Mouse (Mus musculus) natural killer cell, adult 2 months (primary cell): ENCODE measurements around the gene Pygm.

Experiments used
- DNase-seq, 2 experiments: peaks; one replicate each; pipeline ENCODE4 v3.0.0; 2022; ENCODE audit warnings: low spot score in 2 of 2

The Pygm gene

DNA sequence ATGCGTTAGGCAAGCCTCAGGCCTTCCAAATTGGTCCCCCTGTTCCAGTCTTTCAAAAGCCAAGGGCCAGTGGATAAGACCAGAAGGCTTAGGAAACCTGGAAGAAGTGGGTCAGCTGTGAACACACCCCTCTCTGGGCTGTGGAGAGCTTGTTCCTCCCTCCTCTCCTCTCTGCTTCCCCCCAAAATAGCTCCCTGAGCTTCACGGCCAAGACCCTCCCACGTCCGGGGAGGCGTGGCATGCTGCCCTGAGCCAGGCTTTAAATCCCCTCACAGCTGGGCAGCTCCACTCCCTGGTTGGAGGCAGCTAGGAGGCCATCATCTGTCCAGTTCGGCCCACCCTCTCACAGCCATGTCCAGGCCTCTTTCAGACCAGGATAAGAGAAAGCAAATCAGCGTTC, at the start of gene Pygm:
Gene Pygm (plus strand): TSS at position 272 of the 400 bp plus-strand sequence.
- DNase-seq = no peak

DNA sequence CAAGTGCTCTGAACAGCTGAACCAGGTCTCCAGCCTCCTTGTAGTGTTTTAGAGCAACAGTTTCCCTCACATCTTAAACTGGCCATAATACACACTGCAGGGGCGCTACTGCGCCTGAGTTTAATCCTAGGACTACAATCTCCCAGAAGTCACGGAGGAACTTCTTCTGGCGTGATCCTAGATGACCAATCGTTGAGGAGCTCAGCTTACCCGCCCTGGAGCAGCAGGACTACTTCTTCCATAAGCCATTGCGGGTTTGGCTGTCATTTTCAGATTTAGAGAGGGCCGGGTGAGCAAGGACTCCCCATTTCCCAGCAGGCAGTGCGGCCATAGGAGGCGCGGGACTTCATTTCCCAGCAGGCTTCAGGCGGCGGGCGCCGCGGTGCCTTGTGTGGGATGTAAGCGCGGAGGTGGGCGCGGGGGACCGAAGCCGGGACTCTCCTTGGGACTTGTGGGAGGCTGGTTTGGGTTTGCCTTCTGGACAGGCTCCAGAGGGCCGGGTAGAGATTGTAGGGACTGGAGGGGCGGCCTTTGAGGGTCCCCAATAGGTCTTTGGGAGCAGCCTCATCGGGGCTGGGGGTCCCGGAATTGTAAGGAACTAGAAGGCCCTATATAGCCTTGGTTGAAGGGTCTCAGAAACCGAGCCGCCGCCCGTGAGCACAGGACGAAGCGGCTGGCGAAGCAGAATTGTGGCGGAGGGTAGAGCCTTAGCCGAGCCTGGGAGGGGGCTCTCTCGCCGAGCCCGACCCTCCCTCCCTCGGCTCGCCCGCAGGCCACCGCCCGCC, 49.3 kb upstream of the Pygm start, which contains the start of gene Men1:
Gene Men1 (plus strand): TSS at position 307 of the 785 bp plus-strand sequence.
- DNase-seq = peak; percentile 82 to 84

DNA sequence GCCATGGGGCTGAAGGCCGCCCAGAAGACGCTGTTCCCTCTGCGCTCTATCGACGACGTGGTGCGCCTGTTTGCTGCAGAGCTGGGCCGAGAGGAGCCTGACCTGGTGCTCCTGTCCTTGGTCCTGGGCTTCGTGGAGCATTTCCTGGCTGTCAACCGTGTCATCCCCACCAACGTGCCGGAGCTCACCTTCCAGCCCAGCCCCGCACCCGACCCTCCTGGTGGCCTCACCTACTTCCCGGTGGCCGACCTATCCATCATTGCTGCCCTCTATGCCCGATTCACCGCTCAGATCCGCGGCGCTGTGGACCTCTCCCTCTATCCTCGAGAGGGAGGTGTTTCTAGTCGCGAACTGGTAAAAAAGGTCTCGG, 48.8 kb upstream of the Pygm start:
- no peak for DNase-seq

DNA sequence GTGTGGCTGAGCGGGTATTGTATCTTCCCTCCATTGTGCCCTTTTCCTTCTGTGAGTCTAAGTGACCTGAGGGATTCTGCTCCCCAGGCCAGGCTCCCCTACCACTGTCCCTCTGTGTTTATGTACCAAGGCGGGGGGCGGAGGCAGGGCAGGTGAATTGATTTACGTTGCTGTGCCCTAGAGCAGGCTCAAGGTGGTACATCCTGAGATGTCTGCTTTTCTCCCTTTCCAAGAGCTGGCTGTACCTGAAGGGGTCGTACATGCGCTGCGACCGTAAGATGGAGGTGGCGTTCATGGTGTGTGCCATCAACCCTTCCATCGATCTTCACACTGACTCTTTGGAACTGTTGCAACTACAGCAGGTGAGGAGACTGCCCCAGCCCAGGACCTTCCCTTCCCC, 47.3 kb upstream of the Pygm start:
- DNase-seq = no peak

DNA sequence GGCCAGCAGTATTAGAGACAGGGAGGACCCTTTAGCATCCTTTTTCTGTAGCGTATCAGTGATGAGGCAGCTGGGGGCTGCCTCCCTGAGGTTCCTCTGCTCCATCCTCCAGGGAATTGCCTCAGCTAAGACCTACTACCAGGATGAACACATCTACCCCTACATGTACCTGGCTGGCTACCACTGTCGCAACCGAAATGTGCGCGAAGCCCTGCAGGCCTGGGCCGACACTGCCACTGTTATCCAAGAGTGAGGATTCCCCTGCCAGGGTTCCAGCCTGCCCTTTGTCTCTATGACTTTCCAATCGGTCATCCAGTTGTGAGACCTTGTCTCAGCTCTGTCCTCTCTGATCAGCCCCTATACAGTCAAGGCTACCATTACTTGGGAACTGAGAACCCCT, 46.0 kb upstream of the Pygm start:
- no peak for DNase-seq

DNA sequence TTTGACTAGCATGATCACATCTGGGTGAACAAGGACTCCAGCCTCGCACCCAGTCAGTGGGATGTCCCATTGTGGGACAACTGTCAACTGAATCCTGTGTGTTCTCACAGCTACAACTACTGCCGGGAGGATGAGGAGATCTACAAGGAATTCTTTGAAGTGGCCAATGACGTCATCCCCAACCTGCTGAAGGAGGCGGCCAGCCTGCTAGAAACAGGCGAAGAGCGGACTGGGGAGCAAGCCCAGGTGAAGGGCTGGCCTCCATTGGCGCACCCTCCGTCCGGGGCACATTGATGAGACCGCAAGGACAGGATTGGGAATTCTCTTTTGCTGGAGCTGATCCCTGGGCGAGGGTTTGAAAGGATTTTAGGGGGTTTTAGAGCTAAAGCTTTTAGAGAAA, 45.5 kb upstream of the Pygm start:
- DNase-seq = no peak

DNA sequence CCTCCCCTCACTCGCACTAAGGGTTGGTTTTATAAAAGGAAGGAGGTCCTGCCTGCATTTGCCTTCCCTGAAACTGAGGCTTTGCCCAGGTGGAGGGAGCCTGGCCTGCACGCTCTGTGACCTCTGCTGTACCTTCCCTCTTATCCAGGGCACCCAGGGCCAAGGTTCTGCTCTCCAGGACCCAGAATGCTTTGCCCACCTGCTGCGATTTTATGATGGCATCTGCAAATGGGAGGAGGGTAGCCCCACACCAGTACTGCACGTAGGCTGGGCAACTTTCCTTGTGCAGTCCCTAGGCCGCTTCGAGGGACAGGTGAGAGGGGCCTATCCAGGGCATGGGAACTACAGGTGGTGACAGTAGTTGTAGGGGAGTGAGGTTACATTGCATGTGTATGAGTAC, 45.0 kb upstream of the Pygm start:
- no peak for DNase-seq

DNA sequence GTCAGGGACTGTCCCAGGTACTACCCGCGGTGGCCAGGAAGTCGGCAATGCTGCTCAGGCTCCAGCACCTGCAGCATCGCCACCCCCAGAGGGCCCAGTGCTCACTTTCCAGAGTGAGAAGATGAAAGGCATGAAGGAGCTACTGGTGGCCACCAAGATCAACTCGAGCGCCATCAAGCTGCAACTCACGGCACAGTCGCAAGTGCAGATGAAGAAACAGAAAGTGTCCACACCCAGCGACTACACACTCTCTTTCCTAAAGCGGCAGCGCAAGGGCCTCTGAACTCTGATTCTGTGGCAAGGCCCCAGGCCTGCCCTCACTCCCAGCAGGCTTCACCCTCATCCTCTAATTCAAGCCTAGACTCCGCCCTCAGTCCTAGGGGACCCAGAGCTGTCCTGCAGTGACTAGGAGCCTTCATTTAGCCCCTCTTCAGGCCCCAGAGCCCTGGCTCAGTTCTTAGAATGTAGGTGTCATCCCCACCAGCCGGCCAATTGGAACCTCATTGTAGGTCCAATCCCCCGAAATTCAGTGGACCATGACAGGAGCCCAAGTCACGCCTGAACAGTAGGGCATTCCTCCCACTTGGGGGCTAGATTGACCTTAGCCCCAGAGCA, 44.2 kb upstream of the Pygm start:
- DNase-seq = peak; percentile 60 to 77

DNA sequence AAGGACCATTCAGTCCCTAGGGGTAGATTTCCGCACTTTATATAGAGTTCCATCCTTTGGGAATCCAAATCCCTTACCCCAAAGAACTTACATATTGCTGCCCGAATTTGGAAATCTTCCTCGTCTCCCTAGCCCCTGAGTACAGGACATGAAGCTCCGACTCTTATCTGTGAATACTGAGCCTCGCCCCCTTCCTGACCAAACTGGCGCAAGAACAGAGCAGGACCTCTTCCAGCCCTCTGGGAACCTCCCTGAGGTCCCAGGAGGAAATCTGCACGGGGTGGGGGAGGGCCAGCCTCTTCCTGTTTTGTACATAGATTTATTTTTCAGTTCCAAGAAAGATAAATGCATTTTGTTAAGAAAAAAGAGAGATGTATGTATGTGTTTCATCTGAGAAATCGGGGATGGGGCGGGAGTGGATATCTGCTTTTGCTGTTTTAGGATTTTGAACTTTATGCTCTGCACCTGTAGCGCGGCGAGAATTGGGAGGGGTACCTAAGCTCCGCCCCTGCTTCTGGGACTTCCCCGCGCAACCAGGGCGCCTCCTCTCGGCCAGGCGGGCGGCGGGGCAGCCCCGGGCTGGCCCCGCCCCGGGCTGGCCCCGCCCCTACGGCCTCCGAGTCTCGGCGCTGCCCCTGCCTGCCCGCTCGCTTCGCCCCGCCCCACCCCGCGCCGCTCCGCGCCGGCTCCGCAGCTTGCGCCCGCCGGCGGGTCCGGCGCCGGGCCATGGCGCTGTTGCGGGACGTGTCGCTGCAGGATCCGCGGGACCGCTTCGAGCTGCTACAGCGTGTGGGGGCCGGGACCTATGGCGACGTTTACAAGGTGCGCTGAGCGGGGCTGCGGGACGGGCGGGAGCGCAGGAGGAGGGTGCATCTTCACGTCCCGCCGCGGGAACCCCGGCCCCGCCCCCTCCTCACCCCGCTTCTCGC, 43.4 kb upstream of the Pygm start, which contains the start of gene Map4k2:
Gene Map4k2 (plus strand): TSS at position 612 of the 929 bp plus-strand sequence.
- peak; percentile 81 to 88 for DNase-seq

DNA sequence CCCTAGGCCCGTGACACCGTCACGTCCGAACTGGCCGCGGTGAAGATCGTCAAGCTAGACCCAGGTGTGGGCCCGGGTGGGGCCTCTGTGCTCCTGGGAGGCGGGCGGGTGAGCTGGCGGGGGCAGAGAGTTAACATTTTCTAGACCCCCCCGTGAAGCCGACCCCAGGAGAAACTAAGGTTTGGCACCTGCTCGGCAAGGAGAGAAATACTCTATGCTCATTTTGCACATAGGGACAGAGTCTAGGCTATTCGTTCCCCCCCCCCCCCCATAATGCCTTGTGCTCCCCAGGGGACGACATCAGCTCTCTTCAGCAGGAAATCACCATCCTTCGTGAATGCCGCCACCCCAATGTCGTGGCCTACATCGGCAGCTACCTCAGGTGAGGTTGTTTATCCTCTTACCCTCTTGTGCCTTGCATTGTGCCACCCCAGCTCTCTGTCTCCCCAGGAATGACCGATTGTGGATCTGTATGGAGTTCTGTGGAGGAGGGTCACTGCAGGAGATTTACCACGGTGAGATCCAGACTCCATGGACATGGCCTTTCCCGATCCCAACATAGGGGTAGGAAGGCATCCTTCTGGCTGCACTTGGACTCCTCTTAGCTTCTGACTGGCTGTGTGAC, 42.6 kb upstream of the Pygm start:
- peak in 1 of 2 experiments; percentile 27 for DNase-seq

DNA sequence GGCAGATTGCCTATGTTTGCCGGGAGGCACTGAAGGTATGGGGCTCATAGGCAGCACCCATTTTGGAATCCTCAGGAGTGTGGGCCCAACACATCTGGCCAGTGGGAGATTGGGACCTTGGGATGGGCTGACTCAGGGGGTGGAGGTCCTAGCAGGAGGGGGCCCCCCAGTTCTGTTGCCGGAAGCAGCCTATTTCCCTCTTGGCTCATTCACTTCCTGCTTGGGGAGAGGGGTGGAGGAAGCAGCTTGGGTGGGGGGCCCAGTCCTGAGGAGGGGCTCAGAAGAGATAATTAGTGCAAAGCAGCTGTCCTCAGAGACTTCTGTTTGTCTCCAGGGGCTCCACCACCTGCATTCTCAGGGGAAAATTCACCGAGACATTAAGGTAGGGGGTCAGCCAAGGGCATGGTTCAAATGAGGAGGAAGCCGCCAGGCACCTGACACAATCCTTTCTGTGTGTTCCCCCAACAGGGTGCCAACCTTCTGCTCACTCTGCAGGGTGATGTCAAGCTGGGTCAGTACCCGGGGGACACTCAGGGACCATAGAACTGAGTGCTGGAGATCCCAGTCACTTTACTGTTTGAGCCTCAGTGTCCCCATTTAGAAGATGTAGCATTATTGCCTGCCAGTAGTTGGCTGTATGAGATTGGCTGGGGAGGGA, 41.8 kb upstream of the Pygm start:
- DNase-seq = no peak

DNA sequence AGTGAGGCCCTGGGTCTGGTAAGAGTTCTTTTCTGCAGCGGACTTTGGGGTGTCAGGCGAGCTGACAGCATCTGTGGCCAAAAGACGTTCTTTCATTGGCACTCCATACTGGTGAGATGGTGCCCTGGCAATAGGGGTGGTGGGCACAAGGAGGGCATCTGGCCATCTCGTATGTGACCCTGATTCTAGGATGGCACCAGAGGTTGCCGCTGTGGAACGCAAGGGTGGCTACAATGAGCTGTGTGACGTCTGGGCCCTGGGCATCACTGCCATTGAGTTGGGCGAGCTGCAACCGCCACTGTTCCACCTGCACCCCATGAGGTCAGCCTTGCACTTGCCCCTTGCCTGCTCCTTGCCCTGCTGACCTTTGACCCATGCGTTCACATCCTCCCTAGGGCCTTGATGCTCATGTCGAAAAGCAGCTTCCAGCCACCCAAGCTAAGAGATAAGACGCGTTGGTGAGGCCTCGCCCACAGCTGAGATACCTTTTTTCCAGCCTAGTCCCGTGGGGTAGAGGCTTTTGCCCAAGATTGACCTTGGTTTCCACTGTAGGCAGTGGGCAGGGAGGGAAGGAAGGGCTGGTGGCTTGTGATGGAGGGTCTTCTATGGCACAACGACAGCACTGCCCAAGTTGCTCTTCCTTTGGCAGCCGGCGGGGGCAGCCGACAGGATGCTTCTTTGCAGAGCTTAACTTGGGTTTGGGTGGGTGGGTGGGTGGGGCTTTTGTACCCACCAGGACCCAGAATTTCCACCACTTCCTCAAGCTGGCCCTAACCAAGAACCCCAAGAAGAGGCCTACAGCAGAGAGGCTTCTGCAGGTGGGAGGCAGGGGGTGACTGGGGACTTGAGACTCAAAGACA, 40.9 kb upstream of the Pygm start:
- DNase-seq = no peak

DNA sequence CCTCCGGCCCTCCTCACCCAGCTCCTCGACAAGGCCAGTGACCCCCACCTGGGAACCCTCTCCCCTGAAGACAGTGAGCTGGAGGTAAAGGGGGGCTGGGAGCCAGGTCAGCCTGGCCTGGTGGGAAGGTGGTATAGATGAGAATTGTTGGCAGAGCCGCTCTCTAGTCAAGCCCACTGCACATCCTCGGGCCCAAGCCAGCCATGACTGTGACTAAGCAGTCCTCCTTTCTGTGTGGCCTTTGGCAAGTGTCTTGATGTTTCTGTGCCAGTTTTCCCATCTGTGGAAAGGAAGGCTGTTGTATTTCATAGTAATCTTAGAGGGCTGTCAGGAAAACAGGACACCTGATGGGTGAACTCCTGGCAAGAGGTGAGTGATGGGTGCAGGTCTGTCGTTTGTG, 40.2 kb upstream of the Pygm start:
- no peak for DNase-seq

DNA sequence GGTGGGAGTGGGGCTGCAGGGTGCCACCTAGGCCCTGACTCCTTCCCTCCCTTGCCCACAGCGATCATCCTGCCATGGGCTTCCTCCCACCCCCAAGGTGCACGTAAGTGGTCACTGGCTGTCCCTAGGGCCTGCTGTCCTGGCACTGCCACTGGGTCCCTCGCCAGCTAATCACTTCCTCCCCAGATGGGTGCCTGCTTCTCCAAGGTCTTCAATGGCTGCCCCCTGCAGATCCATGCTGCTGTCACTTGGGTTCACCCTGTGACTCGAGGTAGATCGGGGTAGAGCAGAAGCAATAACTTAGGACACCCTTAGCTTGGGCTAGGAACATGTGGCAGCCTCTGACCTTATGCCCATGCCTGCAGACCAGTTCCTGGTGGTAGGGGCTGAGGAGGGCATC, 38.2 kb upstream of the Pygm start:
- no peak for DNase-seq

DNA sequence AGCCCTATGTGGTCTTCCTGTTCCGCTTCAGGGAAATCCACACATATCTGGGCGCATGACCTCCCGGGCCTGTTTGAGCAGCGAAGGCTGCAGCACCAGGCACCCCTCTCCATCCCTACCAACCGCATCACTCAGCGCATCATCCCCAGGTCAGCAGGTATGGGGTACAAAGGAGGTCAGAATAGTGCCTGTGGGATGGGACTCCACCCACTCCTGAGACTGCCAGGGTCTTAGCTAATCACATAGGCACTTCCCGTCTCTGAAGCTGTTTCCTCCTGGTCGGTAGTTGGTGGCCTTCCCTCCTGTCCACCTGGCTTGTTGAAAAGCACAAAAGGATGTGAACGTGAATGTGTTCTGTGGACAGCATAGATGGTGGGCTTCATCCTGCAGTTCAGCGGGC, 37.5 kb upstream of the Pygm start:
- DNase-seq = no peak

DNA sequence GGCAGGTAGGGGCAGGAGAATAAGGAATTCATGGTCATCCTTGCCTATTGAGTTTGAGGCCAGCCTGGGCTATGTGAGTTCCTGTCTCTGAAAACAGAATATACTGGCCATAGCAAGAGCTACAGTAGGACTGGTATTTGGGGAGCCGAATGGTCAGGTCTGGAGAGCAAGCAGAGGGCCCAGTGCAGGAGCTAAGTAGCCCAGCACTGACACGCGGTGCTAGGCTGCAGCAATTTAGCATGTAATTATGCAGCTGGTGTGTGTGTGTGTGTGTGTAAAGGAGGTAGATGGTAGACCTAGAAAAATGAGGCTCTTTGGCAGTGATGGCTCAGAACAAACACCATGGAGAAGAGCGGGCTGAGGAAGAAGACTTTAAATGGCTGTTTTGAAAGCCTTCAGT, 36.6 kb upstream of the Pygm start:
- DNase-seq = no peak

DNA sequence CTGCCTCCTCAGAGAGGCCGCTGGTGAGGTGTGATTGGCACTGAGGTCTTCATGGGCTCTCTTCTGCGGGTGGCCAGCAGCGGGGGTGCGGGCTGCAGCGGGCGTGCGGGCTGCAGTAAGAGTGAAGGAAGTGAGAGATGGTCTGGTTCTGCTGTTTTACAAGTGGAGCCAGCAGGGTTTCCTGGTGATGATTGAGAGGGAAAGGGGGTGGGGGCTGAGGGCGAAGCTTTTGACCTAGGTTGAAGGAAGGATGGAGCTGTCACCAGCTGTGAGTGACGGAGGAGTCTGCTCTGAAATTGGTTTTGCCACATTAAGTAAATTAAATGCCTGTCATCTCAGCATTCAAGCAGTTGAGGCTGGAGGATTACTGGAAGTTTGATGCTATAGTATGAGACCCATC, 35.5 kb upstream of the Pygm start:
- no peak for DNase-seq

DNA sequence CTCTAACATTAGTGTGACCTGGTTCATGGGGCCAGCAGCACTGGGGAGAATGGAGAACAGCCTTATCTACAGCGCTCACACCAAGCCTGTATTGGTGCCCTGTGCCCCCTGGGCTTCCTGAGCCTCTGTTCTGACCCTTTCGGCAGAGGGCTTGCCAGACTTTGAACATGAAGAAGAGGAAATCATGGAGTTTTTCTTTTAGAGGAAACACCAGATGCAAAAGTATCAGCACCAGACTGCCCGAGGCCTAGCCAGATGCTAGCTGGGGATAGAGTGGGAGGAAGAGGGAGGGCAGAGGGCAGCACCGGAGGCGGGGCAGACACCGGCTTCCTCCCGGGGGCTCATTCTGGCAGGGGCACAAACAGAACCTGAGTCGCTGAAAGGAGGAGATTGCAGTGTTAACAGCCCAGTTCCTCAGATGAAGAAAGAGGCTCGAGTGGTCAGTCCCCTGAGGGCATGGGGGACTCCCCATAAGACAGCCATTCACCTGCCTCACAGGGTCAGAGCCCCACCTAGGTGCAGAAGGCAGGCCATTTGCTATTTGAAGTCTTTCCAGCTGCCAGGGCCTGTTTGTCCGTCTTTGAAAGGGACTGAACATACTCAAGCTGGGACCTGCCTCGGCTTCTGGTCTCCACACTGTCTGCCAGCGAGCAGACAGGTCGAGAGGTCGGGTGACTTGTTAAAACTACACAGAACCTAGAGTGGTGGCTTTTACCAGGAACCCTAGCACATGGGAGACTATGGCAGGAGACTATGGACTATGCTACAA, 34.8 kb upstream of the Pygm start:
- DNase-seq = no peak

DNA sequence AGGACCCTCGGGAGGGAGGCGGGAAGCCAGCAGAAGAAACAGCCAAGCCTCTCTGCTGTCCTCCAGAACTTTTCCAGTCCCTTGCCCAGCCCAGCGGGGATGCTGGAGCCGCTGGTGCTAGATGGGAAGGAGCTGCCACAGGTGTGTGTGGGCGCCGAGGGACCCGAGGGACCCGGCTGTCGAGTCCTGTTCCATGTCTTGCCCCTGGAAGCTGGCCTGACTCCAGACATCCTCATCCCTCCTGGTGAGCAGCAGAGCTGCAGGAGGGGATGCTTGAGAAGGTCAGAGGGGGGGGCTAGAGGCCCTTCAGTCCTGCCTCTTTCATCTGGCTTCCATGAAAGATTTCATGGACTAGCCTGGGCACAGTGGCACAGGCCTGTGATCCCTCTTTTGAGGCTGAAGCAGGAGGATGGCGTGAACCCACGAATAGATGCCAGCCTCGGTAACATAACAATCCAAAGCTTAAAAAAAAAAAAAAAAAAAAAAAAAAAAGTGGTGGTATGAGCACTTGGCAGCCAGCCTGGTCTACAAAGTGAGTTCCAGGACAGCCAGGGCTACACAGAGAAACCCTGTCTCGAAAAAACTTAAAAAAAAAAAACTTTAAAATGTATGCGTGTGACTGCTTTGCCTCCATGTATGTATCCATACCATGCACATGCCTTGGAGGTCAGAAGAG, 32.6 kb upstream of the Pygm start:
- DNase-seq = no peak
